Mouse (Mus musculus): ENCODE results near the gene 0610010K14Rik.

The 0610010K14Rik gene

GRCm38 (mm10) chr11:70218039-70218438 is 19.7 kb downstream of the 0610010K14Rik start:
- in situ Hi-C loops (cut with MboI, MseI), result no loop called here

GRCm38 (mm10) chr11:70216103-70216502 is 21.6 kb downstream of the 0610010K14Rik start:
- in situ Hi-C loops (cut with MboI, MseI), result no loop called here

- in situ Hi-C loops (cut with MboI, MseI), result no loop called here
Observed at GRCm38 (mm10) chr11:70215301-70215700, 22.4 kb downstream of the 0610010K14Rik start.

GRCm38 (mm10) chr11:70214856-70215209 is 22.9 kb downstream of the 0610010K14Rik start:
- in situ Hi-C loops (cut with MboI, MseI), result no loop called here

GRCm38 (mm10) chr11:70214191-70214855 is 23.4 kb downstream of the 0610010K14Rik start:
- in situ Hi-C loops (cut with MboI, MseI), result no loop called here

GRCm38 (mm10) chr11:70213736-70214135 is 24.0 kb downstream of the 0610010K14Rik start:
- in situ Hi-C loops (cut with MboI, MseI), result no loop called here

- in situ Hi-C loops (cut with MboI, MseI), result no loop called here
Observed at GRCm38 (mm10) chr11:70212896-70213295, 24.8 kb downstream of the 0610010K14Rik start.

GRCm38 (mm10) chr11:70212423-70212822 is 25.3 kb downstream of the 0610010K14Rik start, which contains the start of gene Slc16a11:
Gene Slc16a11 (plus strand): TSS chr11:70212752.
- in situ Hi-C loops (cut with MboI, MseI), result no loop called here

GRCm38 (mm10) chr11:70211972-70212371 is 25.7 kb downstream of the 0610010K14Rik start:
- in situ Hi-C loops (cut with MboI, MseI), result no loop called here

GRCm38 (mm10) chr11:70210681-70211080 is 27.0 kb downstream of the 0610010K14Rik start:
- in situ Hi-C loops (cut with MboI, MseI), result no loop called here

- in situ Hi-C loops (cut with MboI, MseI), result no loop called here
Observed at GRCm38 (mm10) chr11:70208778-70209388, 28.8 kb downstream of the 0610010K14Rik start.

- in situ Hi-C loops (cut with MboI, MseI), result no loop called here
Observed at GRCm38 (mm10) chr11:70207283-70207682, 30.4 kb downstream of the 0610010K14Rik start.

- in situ Hi-C loops (cut with MboI, MseI), result no loop called here
Observed at GRCm38 (mm10) chr11:70206801-70207200, 30.9 kb downstream of the 0610010K14Rik start.

- in situ Hi-C loops (cut with MboI, MseI), result loop anchor here (5.0 kb wide), 1 partner anchor 149 kb away; the partner anchor contains the start of gene Asgr1
Observed at GRCm38 (mm10) chr11:70201691-70202090, 36.0 kb downstream of the 0610010K14Rik start.

GRCm38 (mm10) chr11:70200036-70200608 is 37.6 kb downstream of the 0610010K14Rik start:
- in situ Hi-C loops (cut with MboI, MseI), result loop anchor here (5.0 kb wide), 1 partner anchor 148 kb away; the partner anchor contains the start of gene Asgr1

- in situ Hi-C loops (cut with MboI, MseI), result no loop called here
Observed at GRCm38 (mm10) chr11:70199107-70199506, 38.6 kb downstream of the 0610010K14Rik start.

- in situ Hi-C loops (cut with MboI, MseI), result no loop called here
Observed at GRCm38 (mm10) chr11:70198332-70198731, 39.4 kb downstream of the 0610010K14Rik start.

- in situ Hi-C loops (cut with MboI, MseI), result no loop called here
Observed at GRCm38 (mm10) chr11:70193354-70194285, 44.1 kb downstream of the 0610010K14Rik start.

GRCm38 (mm10) chr11:70192157-70192556 is 45.6 kb downstream of the 0610010K14Rik start:
- in situ Hi-C loops (cut with MboI, MseI), result no loop called here

GRCm38 (mm10) chr11:70191188-70191587 is 46.5 kb downstream of the 0610010K14Rik start:
- in situ Hi-C loops (cut with MboI, MseI), result no loop called here

GRCm38 (mm10) chr11:70189319-70190134 is 48.2 kb downstream of the 0610010K14Rik start:
- in situ Hi-C loops (cut with MboI, MseI), result no loop called here

All from T-helper 1 cell (primary cell).